Mouse (Mus musculus): ENCODE measurements around the gene Clp1. TPM values are rescaled to one million over a fixed set of nuclear protein-coding genes. Genes with fewer than 3 reads are reported as not detected.

Gene Clp1
- polyA plus RNA-seq, 1 experiment from 2014 or later, result 28.1 TPM

GRCm38 (mm10) chr2:84723856-84724255 is 3.3 kb downstream of the Clp1 start:
- Histone ChIP-seq H3K4me3 (no peak overlapping the region), H3K9me3 (no peaks in the 10 kb centered on the region), H3K9ac (no peak overlapping the region), H3K4me1 (replicated peaks) (peaks cover 29% of the 10 kb centered on the region), H3K36me3 (peaks cover 29% of the 10 kb centered on the region), H3K4me2 (no peak overlapping the region), H3K27ac (replicated peaks) (no peak overlapping the region), H3K27me3 (no peaks in the 10 kb centered on the region)
- WGBS, result 97% methylated on average over 14 of the region's 14 CpGs
- ATAC-seq (ENCODE audit: low read depth), result no peak

- WGBS, result 58% methylated on average over 3 of the region's 3 CpGs
- no peak overlapping the region for H3K4me3 ChIP-seq
- no peak overlapping the region for H3K27ac ChIP-seq (replicated peaks)
- H3K9ac ChIP-seq, result 0 out of 2 replicates have a peak overlapping the region, but pooled peaks have one; percentile 2
- no peaks in the 10 kb centered on the region for H3K27me3 ChIP-seq
- no peak overlapping the region for H3K4me2 ChIP-seq
- peaks cover 27% of the 10 kb centered on the region for H3K4me1 ChIP-seq (replicated peaks)
- no peaks in the 10 kb centered on the region for H3K9me3 ChIP-seq
- H3K36me3 ChIP-seq, result peaks cover 29% of the 10 kb centered on the region
- ATAC-seq (ENCODE audit: low read depth), result no peak
Observed at GRCm38 (mm10) chr2:84721182-84721581, 6.0 kb downstream of the Clp1 start.

- Histone ChIP-seq H3K9me3 (no peaks in the 10 kb centered on the region), H3K27ac (replicated peaks) (no peak overlapping the region), H3K4me1 (replicated peaks) (peaks cover 24% of the 10 kb centered on the region), H3K27me3 (no peaks in the 10 kb centered on the region), H3K9ac (no peak overlapping the region), H3K4me2 (no peak overlapping the region), H3K4me3 (no peak overlapping the region), H3K36me3 (peaks cover 28% of the 10 kb centered on the region)
- no peak for ATAC-seq (ENCODE audit: low read depth)
- WGBS, result 90% methylated on average over 2 of the region's 2 CpGs
Observed at GRCm38 (mm10) chr2:84720718-84721117, 6.4 kb downstream of the Clp1 start.

- Histone ChIP-seq H3K9me3 (no peaks in the 10 kb centered on the region), H3K4me2 (no peak overlapping the region), H3K36me3 (peaks cover 8% of the 10 kb centered on the region; the same call in 1 of the 2 replicates), H3K27ac (replicated peaks) (no peak overlapping the region), H3K9ac (no peak overlapping the region), H3K4me3 (no peak overlapping the region), H3K27me3 (no peaks in the 10 kb centered on the region), H3K4me1 (replicated peaks) (peaks cover 28% of the 10 kb centered on the region)
- no peak for ATAC-seq (ENCODE audit: low read depth)
- 96% methylated on average over 4 of the region's 4 CpGs for WGBS
Observed at GRCm38 (mm10) chr2:84717357-84717756, 9.8 kb downstream of the Clp1 start.

- 0 out of 2 replicates have a peak, but pooled peaks cover 8% of the 10 kb centered on the region for H3K36me3 ChIP-seq
- ATAC-seq (ENCODE audit: low read depth), result no peak
- H3K4me2 ChIP-seq, result peak overlapping the region; percentile 63
- H3K27ac ChIP-seq (replicated peaks), result peak overlapping the region; percentile 96
- no peaks in the 10 kb centered on the region for H3K9me3 ChIP-seq
- 38% methylated on average over 9 of the region's 9 CpGs for WGBS
- peaks cover 32% of the 10 kb centered on the region for H3K4me1 ChIP-seq (replicated peaks)
- no peaks in the 10 kb centered on the region for H3K27me3 ChIP-seq
- peak overlapping the region; percentile 93 for H3K4me3 ChIP-seq
- H3K9ac ChIP-seq, result peak overlapping the region; percentile 80
Observed at GRCm38 (mm10) chr2:84716423-84717355, 10.5 kb downstream of the Clp1 start.

GRCm38 (mm10) chr2:84715562-84716361 is 11.4 kb downstream of the Clp1 start:
- under 1% methylated on average over 33 of the region's 33 CpGs for WGBS
- peak; percentile 97 for ATAC-seq (ENCODE audit: low read depth)
- Histone ChIP-seq H3K36me3 (peaks cover 3% of the 10 kb centered on the region), H3K4me3 (peak overlapping the region; percentile 93), H3K27me3 (no peaks in the 10 kb centered on the region), H3K27ac (replicated peaks) (peak overlapping the region; percentile 96), H3K9me3 (no peaks in the 10 kb centered on the region), H3K4me1 (replicated peaks) (peaks cover 32% of the 10 kb centered on the region), H3K9ac (peak overlapping the region; percentile 80), H3K4me2 (peak overlapping the region; percentile 63)

- WGBS, result under 1% methylated on average over 107 of the region's 107 CpGs
- peak within 1 kb of the TSS; percentile 63 for H3K4me2 ChIP-seq
- peak within 1 kb of the TSS; percentile 96 for H3K27ac ChIP-seq (replicated peaks)
Observed at GRCm38 (mm10) chr2:84714811-84715561, 12.2 kb downstream of the Clp1 start, which contains the start of gene Zdhhc5. Zdhhc5 (minus strand) TSS chr2:84715180.

GRCm38 (mm10) chr2:84714422-84714810 is 12.7 kb downstream of the Clp1 start:
- Histone ChIP-seq H3K4me1 (replicated peaks) (peaks cover 43% of the 10 kb centered on the region), H3K9me3 (no peaks in the 10 kb centered on the region), H3K9ac (peak overlapping the region; percentile 98), H3K36me3 (peaks cover 16% of the 10 kb centered on the region), H3K27ac (replicated peaks) (peak overlapping the region; percentile 96), H3K27me3 (no peaks in the 10 kb centered on the region), H3K4me2 (peak overlapping the region; percentile 63), H3K4me3 (peak overlapping the region; percentile 93)
- WGBS, result under 1% methylated on average over 25 of the region's 26 CpGs
- ATAC-seq (ENCODE audit: low read depth), result peak; percentile 34

More at GRCm38 (mm10) chr2:84714811-84715561, 12.2 kb downstream of the Clp1 start, which contains the start of gene Zdhhc5:
- Histone ChIP-seq H3K9ac (peak within 1 kb of the TSS; percentile 98), H3K36me3 (peaks cover 11% of the 10 kb centered on the region), H3K27me3 (no peaks in the 10 kb centered on the region), H3K4me1 (replicated peaks) (peaks cover 39% of the 10 kb centered on the region), H3K4me3 (peak within 1 kb of the TSS; percentile 93), H3K9me3 (no peaks in the 10 kb centered on the region)
- peak; percentile 98 for ATAC-seq (ENCODE audit: low read depth)

GRCm38 (mm10) chr2:84711898-84712297 is 15.3 kb downstream of the Clp1 start:
- H3K27ac ChIP-seq (replicated peaks), result no peak overlapping the region
- peaks cover 21% of the 10 kb centered on the region for H3K36me3 ChIP-seq
- WGBS, result 95% methylated on average over 2 of the region's 2 CpGs
- no peaks in the 10 kb centered on the region for H3K9me3 ChIP-seq
- peaks cover 67% of the 10 kb centered on the region for H3K4me1 ChIP-seq (replicated peaks)
- H3K27me3 ChIP-seq, result no peaks in the 10 kb centered on the region
- H3K4me2 ChIP-seq, result no peak overlapping the region
- no peak overlapping the region for H3K9ac ChIP-seq
- H3K4me3 ChIP-seq, result no peak overlapping the region
- ATAC-seq (ENCODE audit: low read depth), result no peak

GRCm38 (mm10) chr2:84707523-84707922 is 19.6 kb downstream of the Clp1 start:
- H3K4me2 ChIP-seq, result no peak overlapping the region
- no peak overlapping the region for H3K4me3 ChIP-seq
- no peaks in the 10 kb centered on the region for H3K27me3 ChIP-seq
- ATAC-seq (ENCODE audit: low read depth), result no peak
- no peaks in the 10 kb centered on the region for H3K9me3 ChIP-seq
- H3K4me1 ChIP-seq (replicated peaks), result peaks cover 43% of the 10 kb centered on the region
- 13% methylated on average over 1 of the region's 1 CpGs for WGBS
- H3K9ac ChIP-seq, result no peak overlapping the region
- peaks cover 50% of the 10 kb centered on the region for H3K36me3 ChIP-seq
- 0 out of 2 replicates have a peak overlapping the region, but pooled peaks have one; percentile 18 for H3K27ac ChIP-seq (replicated peaks)

- no peak for ATAC-seq (ENCODE audit: low read depth)
- 92% methylated on average over 1 of the region's 1 CpGs for WGBS
- no peak overlapping the region for H3K27ac ChIP-seq (replicated peaks)
Observed at GRCm38 (mm10) chr2:84705295-84705694, 21.9 kb downstream of the Clp1 start.

More at GRCm38 (mm10) chr2:84705295-84705694, 21.9 kb downstream of the Clp1 start:
- Histone ChIP-seq H3K9ac (no peak overlapping the region), H3K4me1 (replicated peaks) (peaks cover 33% of the 10 kb centered on the region), H3K4me3 (no peak overlapping the region), H3K36me3 (peaks cover 51% of the 10 kb centered on the region), H3K9me3 (no peaks in the 10 kb centered on the region), H3K27me3 (no peaks in the 10 kb centered on the region), H3K4me2 (no peak overlapping the region)

Measured in neural tube, embryonic 13.5 days (tissue).